Mouse (Mus musculus): ENCODE data around the gene 1700067K01Rik. TPM values are rescaled to one million over a fixed set of nuclear protein-coding genes. Genes with fewer than 3 reads are reported as not detected.

Gene 1700067K01Rik
- total and polyA plus RNA-seq, 3 experiments: 0.53 to 0.69 TPM; not detected in 1

DNA sequence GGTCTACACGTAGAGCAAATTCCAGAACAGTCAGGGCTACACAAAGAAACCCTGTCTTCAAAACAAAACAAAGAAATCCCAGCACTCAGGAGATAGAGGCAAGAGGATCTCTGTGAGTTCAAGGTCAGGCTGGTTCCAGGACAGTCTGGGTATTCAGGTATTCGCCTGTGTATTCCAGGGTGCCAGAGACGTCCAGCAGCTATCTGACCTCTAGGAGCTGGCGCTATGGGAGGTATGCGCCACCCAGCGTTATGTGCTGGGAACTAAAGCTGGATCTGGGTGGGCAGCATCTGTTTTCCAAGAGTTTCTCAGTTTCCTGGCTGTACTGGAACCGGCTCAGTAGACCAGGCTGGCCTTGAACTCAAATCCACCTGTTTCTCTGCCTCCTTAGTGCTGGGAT, 7.1 kb downstream of the 1700067K01Rik start:
- no peak for DNase-seq (ENCODE audit: low read depth, low spot score)

GRCm38 (mm10) chr8:84009876-84010275, 8.6 kb downstream of the 1700067K01Rik start:
- no peaks in the 10 kb centered on the region; the same call in 1 of the 2 replicates for H3K79me2 ChIP-seq (ENCODE audit: control insufficient read depth, insufficient read depth, low read length, poor library complexity)
- H3K36me3 ChIP-seq (ENCODE audit: control insufficient read depth in 1 of 2, insufficient read depth in 2 of 2, low read length in 2 of 2): no peaks in the 10 kb centered on the region
- H3K4me1 ChIP-seq (ENCODE audit: control insufficient read depth in 1 of 2, insufficient read depth in 2 of 2, low read length in 2 of 2): no peaks in the 10 kb centered on the region
- no peaks in the 10 kb centered on the region for H3K9me3 ChIP-seq (replicated peaks; ENCODE audit: insufficient read depth, low read length)
- no peak overlapping the region for H3K9ac ChIP-seq (ENCODE audit: control insufficient read depth, low read depth, low read length, poor library complexity, severe bottlenecking)
- H3K27me3 ChIP-seq (ENCODE audit: control insufficient read depth in 1 of 2, insufficient read depth in 2 of 2, low read length in 2 of 2): no peaks in the 10 kb centered on the region
- no peak for TF ChIP-seq NRF1 (IDR thresholded peaks at IDR 0.05; ENCODE audit: insufficient read depth, low read depth, low read length, poor library complexity, severe bottlenecking)
- peak; percentile 87 for TF ChIP-seq RAD21 (IDR thresholded peaks at IDR 0.05; ENCODE audit: low read depth, low read length)
- TF ChIP-seq CHD2 (IDR thresholded peaks at IDR 0.05; ENCODE audit: low read length): no peak
- TF ChIP-seq TBP (IDR thresholded peaks at IDR 0.05; ENCODE audit: low read depth, low read length): no peak
- peak; percentile 66 to 94 (median 90) for TF ChIP-seq CTCF (IDR thresholded peaks at IDR 0.05 in 2 of 3, conservative IDR thresholded peaks at IDR 0.05 in 1 of 3; ENCODE audit: control insufficient read depth in 1 of 3, insufficient read depth in 1 of 3, low read depth in 2 of 3, low read length in 3 of 3, poor library complexity in 1 of 3, severe bottlenecking in 1 of 3)
- TF ChIP-seq MYB (IDR thresholded peaks at IDR 0.05; ENCODE audit: low read depth, low read length): no peak
- no peak for TF ChIP-seq GATA1 (IDR thresholded peaks at IDR 0.05; ENCODE audit: low read depth, low read length)
- TF ChIP-seq MAX (IDR thresholded peaks at IDR 0.05; ENCODE audit: low read length): no peak
- peak; percentile 90 for TF ChIP-seq SMC3 (IDR thresholded peaks at IDR 0.05; ENCODE audit: low read depth, low read length)
- TF ChIP-seq ZMIZ1 (IDR thresholded peaks at IDR 0.05; ENCODE audit: low read depth, low read length): no peak
- no peak for TF ChIP-seq MXI1 (IDR thresholded peaks at IDR 0.05; ENCODE audit: low read depth, low read length)
- no peak for TF ChIP-seq SIN3A (IDR thresholded peaks at IDR 0.05; ENCODE audit: low read length)
- no peak for TF ChIP-seq MEF2A (IDR thresholded peaks at IDR 0.05; ENCODE audit: extremely low read depth, insufficient replicate concordance, low read depth, low read length, poor library complexity, severe bottlenecking)
- peak; percentile 79 for TF ChIP-seq ZC3H11A (IDR thresholded peaks at IDR 0.05; ENCODE audit: low read depth, low read length)
- TF ChIP-seq POLR2AphosphoS5 (IDR thresholded peaks at IDR 0.05; ENCODE audit: borderline replicate concordance, low read depth, low read length): no peak
- 0 out of 2 replicates have a peak, but pooled peaks have one; percentile 13 for TF ChIP-seq BHLHE40 (IDR thresholded peaks at IDR 0.05; ENCODE audit: borderline replicate concordance, low read depth, low read length)
- DNase-seq (ENCODE audit: low read depth, low spot score): peak; percentile 76
- no peak overlapping the region for H3K27ac ChIP-seq (ENCODE audit: control insufficient read depth, low read depth, low read length)
- no peak overlapping the region for H3K4me3 ChIP-seq (ENCODE audit: control insufficient read depth in 1 of 2, insufficient read depth in 1 of 2, low read depth in 2 of 2, low read length in 2 of 2)

More for the DNA sequence above, 7.1 kb downstream of the 1700067K01Rik start:
- Histone ChIP-seq H3K27me3 (ENCODE audit: control insufficient read depth in 1 of 2, insufficient read depth in 2 of 2, low read length in 2 of 2) (no peaks in the 10 kb centered on the region), H3K9me3 (replicated peaks; ENCODE audit: insufficient read depth, low read length) (no peaks in the 10 kb centered on the region), H3K4me1 (ENCODE audit: control insufficient read depth in 1 of 2, insufficient read depth in 2 of 2, low read length in 2 of 2) (peaks cover 4 to 9% of the 10 kb centered on the region in 2 experiments; a peak in 3 of 4 replicates), H3K27ac (ENCODE audit: control insufficient read depth, low read depth, low read length) (no peak overlapping the region), H3K79me2 (ENCODE audit: control insufficient read depth, insufficient read depth, low read length, poor library complexity) (no peaks in the 10 kb centered on the region; the same call in 1 of the 2 replicates), H3K9ac (ENCODE audit: control insufficient read depth, low read depth, low read length, poor library complexity, severe bottlenecking) (no peak overlapping the region), H3K36me3 (ENCODE audit: control insufficient read depth in 1 of 2, insufficient read depth in 2 of 2, low read length in 2 of 2) (peaks cover 0 to 8% of the 10 kb centered on the region in 2 experiments; a peak in 2 of 4 replicates), H3K4me3 (ENCODE audit: control insufficient read depth in 1 of 2, insufficient read depth in 1 of 2, low read depth in 2 of 2, low read length in 2 of 2) (no peak overlapping the region)
- TF ChIP-seq MXI1 (IDR thresholded peaks at IDR 0.05; ENCODE audit: low read depth, low read length) (no peak), TCF12 (IDR thresholded peaks at IDR 0.05; ENCODE audit: low read depth, low read length) (no peak), ZKSCAN1 (IDR thresholded peaks at IDR 0.05; ENCODE audit: low read depth, low read length) (no peak), MYC (IDR thresholded peaks at IDR 0.05; ENCODE audit: low read depth, low read length) (no peak), MAZ (IDR thresholded peaks at IDR 0.05; ENCODE audit: low read depth, low read length) (no peak), MAX (IDR thresholded peaks at IDR 0.05; ENCODE audit: low read length) (no peak), NRF1 (IDR thresholded peaks at IDR 0.05; ENCODE audit: insufficient read depth, low read depth, low read length, poor library complexity, severe bottlenecking) (no peak)
